Mouse (Mus musculus) forebrain, embryonic 13.5 days (tissue): ENCODE data around the gene Slc26a11. TPM values are rescaled to one million over a fixed set of nuclear protein-coding genes. Genes with fewer than 3 reads are reported as not detected.
A peak's percentile ranks its signal among the peaks of the same experiment; 100 is the strongest.

Source experiments
- ATAC-seq: fragments of 200-750 bp; cut with Nextera tagmentation; 2 replicates; pipeline ENCODE4 v1.8.0; 2017
- H3K27ac ChIP-seq: fragments of 300-500 bp; sonication (generic); 2 replicates; pipeline ENCODE4 v1.5.1; 2015; ENCODE audit warnings: inconsistent platforms, mild to moderate bottlenecking, moderate library complexity
- H3K27me3 ChIP-seq: fragments of 300-500 bp; sonication (generic); 2 replicates; pipeline ENCODE4 v1.6.1; 2015; ENCODE audit warnings: mild to moderate bottlenecking, inconsistent platforms
- H3K36me3 ChIP-seq: fragments of 300-500 bp; sonication (generic); 2 replicates; pipeline ENCODE4 v1.6.1; 2015; ENCODE audit warnings: mild to moderate bottlenecking, inconsistent platforms; ENCODE audit not compliant: poor library complexity, severe bottlenecking
- H3K4me1 ChIP-seq: fragments of 300-500 bp; sonication (generic); 2 replicates; pipeline ENCODE4 v1.6.1; 2015; ENCODE audit warnings: inconsistent platforms
- H3K4me2 ChIP-seq: fragments of 300-500 bp; sonication (generic); 2 replicates; pipeline ENCODE4 v1.6.1; 2015; ENCODE audit warnings: inconsistent platforms, mild to moderate bottlenecking, moderate library complexity
- H3K4me3 ChIP-seq: fragments of 300-500 bp; sonication (generic); 2 replicates; pipeline ENCODE4 v1.5.1; 2015; ENCODE audit warnings: mild to moderate bottlenecking, inconsistent platforms
- H3K9ac ChIP-seq: fragments of 300-500 bp; sonication (generic); 2 replicates; pipeline ENCODE4 v1.6.1; 2015; ENCODE audit warnings: mild to moderate bottlenecking, inconsistent platforms
- H3K9me3 ChIP-seq: fragments of 300-500 bp; sonication (generic); replicated peaks from 2 replicates; pipeline ENCODE4 v1.6.1; 2016; ENCODE audit warnings: inconsistent platforms
- WGBS: fragments of 180-500 bp; shearing (Covaris S2); methylation state at CpG from one replicate; pipeline ENCODE4 v1.1.7; 2015; 5-methylcytosine and 5-hydroxymethylcytosine counted together
- polyA plus RNA-seq: library from polyadenylated mRNA; unstranded; fragments of >200 nt; fragmentation: Nextera tagmentation; extraction: Ambion mirVana; gene quantifications from 2 replicates; pipeline ENCODE4 v1.2.1, GENCODE M21; 2015

Slc26a11 gene
- polyA plus RNA-seq, 1 experiment from 2014 or later, result 4.9 TPM

- H3K36me3 ChIP-seq, result no peaks in the 10 kb centered on the region
- H3K9me3 ChIP-seq, result no peaks in the 10 kb centered on the region
- WGBS, result 32% methylated on average over 7 of the region's 7 CpGs
- H3K27me3 ChIP-seq, result peaks cover 87% of the 10 kb centered on the region
- 0 out of 2 replicates have a peak overlapping the region, but pooled peaks have one; percentile 54 for H3K4me3 ChIP-seq
- H3K4me1 ChIP-seq, result peaks cover 26% of the 10 kb centered on the region
- no peak overlapping the region for H3K9ac ChIP-seq
- H3K4me2 ChIP-seq, result no peak overlapping the region
- H3K27ac ChIP-seq, result no peak overlapping the region
- ATAC-seq, result no peak
Observed at GRCm38 (mm10) chr11:119391386-119392000, 36.1 kb downstream of the Slc26a11 start.

- peak overlapping the region; percentile 77 for H3K4me2 ChIP-seq
- WGBS, result 7% methylated on average over 12 of the region's 12 CpGs
- ATAC-seq, result no peak
Observed at GRCm38 (mm10) chr11:119392001-119392614, 36.8 kb downstream of the Slc26a11 start.

GRCm38 (mm10) chr11:119392800-119393482 lies 37.6 kb downstream of the Slc26a11 start, which contains the start of gene Rnf213:
Gene Rnf213, plus strand, starts transcription at chr11:119393100.
- 0 out of 2 replicates have a peak, but pooled peaks have one; percentile 24 for ATAC-seq
- H3K9me3 ChIP-seq, result no peaks in the 10 kb centered on the region
- 1% methylated on average over 19 of the region's 19 CpGs for WGBS
- H3K36me3 ChIP-seq, result no peaks in the 10 kb centered on the region
- H3K9ac ChIP-seq, result peak within 1 kb of the TSS; percentile 59
- H3K4me1 ChIP-seq, result peaks cover 26% of the 10 kb centered on the region
- peaks cover 88% of the 10 kb centered on the region for H3K27me3 ChIP-seq
- peak within 1 kb of the TSS; percentile 45 for H3K4me3 ChIP-seq
- no peak within 1 kb of the TSS; the same call in 1 of the 2 replicates for H3K27ac ChIP-seq
- H3K4me2 ChIP-seq, result peak within 1 kb of the TSS; percentile 77

More at GRCm38 (mm10) chr11:119392001-119392614, 36.8 kb downstream of the Slc26a11 start:
- Histone ChIP-seq H3K9ac (no peak overlapping the region), H3K27me3 (peaks cover 91% of the 10 kb centered on the region), H3K27ac (no peak overlapping the region; the same call in 1 of the 2 replicates), H3K36me3 (no peaks in the 10 kb centered on the region), H3K4me3 (no peak overlapping the region), H3K9me3 (no peaks in the 10 kb centered on the region), H3K4me1 (peaks cover 26% of the 10 kb centered on the region)

- Histone ChIP-seq H3K9ac (peak overlapping the region; percentile 59), H3K36me3 (no peaks in the 10 kb centered on the region), H3K4me1 (peaks cover 26% of the 10 kb centered on the region), H3K4me3 (peak overlapping the region; percentile 45), H3K4me2 (peak overlapping the region; percentile 77), H3K27ac (no peak overlapping the region), H3K27me3 (peaks cover 83% of the 10 kb centered on the region), H3K9me3 (no peaks in the 10 kb centered on the region)
- no peak for ATAC-seq
- WGBS, result 30% methylated on average over 7 of the region's 7 CpGs
Observed at GRCm38 (mm10) chr11:119393483-119393804, 38.1 kb downstream of the Slc26a11 start.

GRCm38 (mm10) chr11:119394210-119394609 lies 38.9 kb downstream of the Slc26a11 start:
- Histone ChIP-seq H3K4me1 (peaks cover 26% of the 10 kb centered on the region), H3K4me2 (no peak overlapping the region), H3K9ac (no peak overlapping the region), H3K27me3 (peaks cover 75% of the 10 kb centered on the region), H3K36me3 (no peaks in the 10 kb centered on the region), H3K4me3 (no peak overlapping the region), H3K9me3 (no peaks in the 10 kb centered on the region), H3K27ac (no peak overlapping the region)
- ATAC-seq, result no peak
- 57% methylated on average over 6 of the region's 6 CpGs for WGBS

- 9% methylated on average over 7 of the region's 7 CpGs for WGBS
- H3K27me3 ChIP-seq, result peaks cover 64% of the 10 kb centered on the region
- H3K9ac ChIP-seq, result no peak overlapping the region
- H3K4me1 ChIP-seq, result peaks cover 17% of the 10 kb centered on the region
- H3K9me3 ChIP-seq, result no peaks in the 10 kb centered on the region
- no peak overlapping the region for H3K4me2 ChIP-seq
- H3K36me3 ChIP-seq, result no peaks in the 10 kb centered on the region
- no peak overlapping the region for H3K27ac ChIP-seq
- no peak for ATAC-seq
- no peak overlapping the region for H3K4me3 ChIP-seq
Observed at GRCm38 (mm10) chr11:119395394-119395793, 40.0 kb downstream of the Slc26a11 start.

- Histone ChIP-seq H3K36me3 (no peaks in the 10 kb centered on the region), H3K27ac (no peak overlapping the region), H3K4me2 (no peak overlapping the region), H3K4me3 (no peak overlapping the region), H3K9ac (no peak overlapping the region), H3K27me3 (peaks cover 58% of the 10 kb centered on the region), H3K9me3 (no peaks in the 10 kb centered on the region), H3K4me1 (peaks cover 12% of the 10 kb centered on the region)
- no peak for ATAC-seq
- WGBS, result 16% methylated on average over 13 of the region's 13 CpGs
Observed at GRCm38 (mm10) chr11:119395931-119396330, 40.6 kb downstream of the Slc26a11 start.

GRCm38 (mm10) chr11:119396461-119396860 lies 41.1 kb downstream of the Slc26a11 start:
- H3K27ac ChIP-seq, result no peak overlapping the region
- peaks cover 53% of the 10 kb centered on the region for H3K27me3 ChIP-seq
- no peak overlapping the region for H3K4me3 ChIP-seq
- 48% methylated on average over 7 of the region's 7 CpGs for WGBS
- peaks cover 12% of the 10 kb centered on the region for H3K4me1 ChIP-seq
- H3K9me3 ChIP-seq, result no peaks in the 10 kb centered on the region
- H3K36me3 ChIP-seq, result no peaks in the 10 kb centered on the region
- H3K9ac ChIP-seq, result no peak overlapping the region
- ATAC-seq, result no peak
- no peak overlapping the region for H3K4me2 ChIP-seq

- no peak for ATAC-seq
- Histone ChIP-seq H3K27ac (no peak overlapping the region), H3K27me3 (no peaks in the 10 kb centered on the region)
Observed at GRCm38 (mm10) chr11:119402501-119403160, 47.3 kb downstream of the Slc26a11 start.

GRCm38 (mm10) chr11:119404627-119405026 lies 49.3 kb downstream of the Slc26a11 start:
- Histone ChIP-seq H3K27ac (no peak overlapping the region), H3K4me3 (no peak overlapping the region), H3K4me2 (no peak overlapping the region), H3K4me1 (no peaks in the 10 kb centered on the region), H3K27me3 (no peaks in the 10 kb centered on the region), H3K36me3 (no peaks in the 10 kb centered on the region), H3K9ac (no peak overlapping the region), H3K9me3 (no peaks in the 10 kb centered on the region)
- 53% methylated on average over 5 of the region's 5 CpGs for WGBS
- no peak for ATAC-seq

More at GRCm38 (mm10) chr11:119402501-119403160, 47.3 kb downstream of the Slc26a11 start:
- H3K9me3 ChIP-seq, result no peaks in the 10 kb centered on the region
- no peak overlapping the region for H3K4me2 ChIP-seq
- H3K4me1 ChIP-seq, result no peaks in the 10 kb centered on the region
- WGBS, result 56% methylated on average over 11 of the region's 11 CpGs
- H3K4me3 ChIP-seq, result no peak overlapping the region
- no peak overlapping the region for H3K9ac ChIP-seq
- H3K36me3 ChIP-seq, result no peaks in the 10 kb centered on the region

GRCm38 (mm10) chr11:119407381-119407780 lies 52.0 kb downstream of the Slc26a11 start:
- H3K27ac ChIP-seq, result no peak overlapping the region
- H3K36me3 ChIP-seq, result no peaks in the 10 kb centered on the region
- no peak overlapping the region for H3K4me3 ChIP-seq
- H3K27me3 ChIP-seq, result no peaks in the 10 kb centered on the region
- WGBS, result 93% methylated on average over 6 of the region's 6 CpGs
- no peak overlapping the region for H3K4me2 ChIP-seq
- H3K9ac ChIP-seq, result no peak overlapping the region
- ATAC-seq, result no peak
- H3K4me1 ChIP-seq, result no peaks in the 10 kb centered on the region
- no peaks in the 10 kb centered on the region for H3K9me3 ChIP-seq

GRCm38 (mm10) chr11:119407977-119408376 lies 52.6 kb downstream of the Slc26a11 start:
- Histone ChIP-seq H3K27me3 (no peaks in the 10 kb centered on the region), H3K9me3 (no peaks in the 10 kb centered on the region), H3K27ac (no peak overlapping the region), H3K9ac (no peak overlapping the region), H3K36me3 (no peaks in the 10 kb centered on the region), H3K4me1 (no peaks in the 10 kb centered on the region), H3K4me2 (no peak overlapping the region), H3K4me3 (no peak overlapping the region)
- ATAC-seq, result no peak
- 58% methylated on average over 5 of the region's 5 CpGs for whole genome bisulfite sequencing
